In the genomic region with DNA sequence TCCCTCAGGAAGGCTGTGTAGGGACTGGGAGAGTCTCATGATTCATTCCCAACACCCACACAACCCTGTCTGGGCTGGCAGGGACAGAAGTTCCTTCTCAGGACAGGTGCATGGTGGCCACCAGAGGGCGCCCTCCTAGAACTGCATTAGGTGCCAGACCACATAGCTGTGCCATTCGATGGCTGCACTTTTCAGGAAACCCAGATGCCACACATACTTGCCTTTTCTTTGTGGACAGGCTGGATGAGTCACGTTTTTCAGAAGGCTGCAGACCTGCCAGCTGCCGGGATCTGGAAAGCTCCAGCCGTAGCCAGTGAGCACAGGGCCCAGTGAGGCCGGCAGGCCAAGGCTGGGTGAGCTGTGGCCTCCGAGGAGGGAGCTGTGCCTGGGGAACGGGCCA, we compare ENCODE assay signal across 8 mouse cellular contexts.
DNase-seq lines count a peak whose midpoint lies in the region; ATAC-seq lines count a peak whose summit lies in the region.

No protein-coding gene starts in this region.

- H3K27me3 ChIP-seq in liver, embryonic 12.5 days (replicated peaks) = peaks cover 25% of the 10 kb centered on the region; the same call in 1 of the 2 replicates
- no peaks in the 10 kb centered on the region for H3K27me3 ChIP-seq in embryonic facial prominence, embryonic 11.5 days (ENCODE audit: control insufficient read depth, insufficient read depth, low read length)
- peaks cover 29% of the 10 kb centered on the region for H3K27me3 ChIP-seq in limb, embryonic 10.5 days (ENCODE audit: low read depth, poor library complexity, severe bottlenecking)

- H3K36me3 ChIP-seq in liver, embryonic 12.5 days = no peaks in the 10 kb centered on the region
- no peaks in the 10 kb centered on the region for H3K36me3 ChIP-seq in embryonic facial prominence, embryonic 11.5 days (replicated peaks; ENCODE audit: control insufficient read depth, insufficient read depth, low read depth, low read length)
- no peaks in the 10 kb centered on the region for H3K36me3 ChIP-seq in limb, embryonic 10.5 days

- peak; percentile 78 for DNase-seq in liver
- DNase-seq in embryonic facial prominence, embryonic 11.5 days (ENCODE audit: low spot score) = peak; percentile 82
- DNase-seq in heart, adult 18-20 months = peak; percentile 83
- DNase-seq in kidney, adult 11 months = peak; percentile 87
- peak; percentile 89 for DNase-seq in limb, embryonic 10.5 days (ENCODE audit: low spot score)
- peak; percentile 33 to 62 for DNase-seq in monocyte, adult 2 months (ENCODE audit: low read depth in 1 of 2, low spot score in 2 of 2)
- DNase-seq in spleen, postnatal 14 days (ENCODE audit: low spot score in 2 of 2) = peak; percentile 44 to 72

- H3K4me3 ChIP-seq in liver, embryonic 12.5 days = no peak overlapping the region
- H3K4me3 ChIP-seq in embryonic facial prominence, embryonic 11.5 days (ENCODE audit: low read depth, low read length) = no peak overlapping the region
- no peak overlapping the region for H3K4me3 ChIP-seq in limb, embryonic 10.5 days

- H3K9ac ChIP-seq in liver, embryonic 12.5 days = no peak overlapping the region
- no peak overlapping the region for H3K9ac ChIP-seq in embryonic facial prominence, embryonic 11.5 days (replicated peaks; ENCODE audit: low read length)

- H3K4me2 ChIP-seq in liver, embryonic 12.5 days = no peak overlapping the region
- H3K4me2 ChIP-seq in embryonic facial prominence, embryonic 11.5 days (ENCODE audit: low read depth, low read length) = no peak overlapping the region

- no peak overlapping the region for H3K27ac ChIP-seq in liver, embryonic 12.5 days
- no peak overlapping the region for H3K27ac ChIP-seq in embryonic facial prominence, embryonic 11.5 days (replicated peaks; ENCODE audit: low read depth, low read length)
- H3K27ac ChIP-seq in limb, embryonic 10.5 days = no peak overlapping the region

- no peak for ATAC-seq in liver, embryonic 12.5 days
- peak; percentile 37; the same call in 1 of the 2 replicates for ATAC-seq in embryonic facial prominence, embryonic 11.5 days (replicated peaks; ENCODE audit: insufficient number of reproducible peaks, low FRiP score, low TSS enrichment, low read depth)

- H3K9me3 ChIP-seq in liver, embryonic 12.5 days (replicated peaks) = no peaks in the 10 kb centered on the region
- H3K9me3 ChIP-seq in embryonic facial prominence, embryonic 11.5 days (replicated peaks; ENCODE audit: control insufficient read depth, low read length) = no peaks in the 10 kb centered on the region
- H3K9me3 ChIP-seq in limb, embryonic 10.5 days (replicated peaks) = no peaks in the 10 kb centered on the region

- peaks cover 27% of the 10 kb centered on the region for H3K4me1 ChIP-seq in liver, embryonic 12.5 days
- H3K4me1 ChIP-seq in embryonic facial prominence, embryonic 11.5 days (ENCODE audit: control insufficient read depth, insufficient read depth, low read length) = no peaks in the 10 kb centered on the region
- peaks cover 17% of the 10 kb centered on the region for H3K4me1 ChIP-seq in limb, embryonic 10.5 days

- 43% methylated on average over 8 of the region's 8 CpGs for WGBS in liver, embryonic 12.5 days (ENCODE audit: insufficient replicate concordance)
- 46% methylated on average over 8 of the region's 8 CpGs for WGBS in embryonic facial prominence, embryonic 11.5 days
- 48% methylated on average over 8 of the region's 8 CpGs for WGBS in limb, embryonic 10.5 days
